In the genomic region with DNA sequence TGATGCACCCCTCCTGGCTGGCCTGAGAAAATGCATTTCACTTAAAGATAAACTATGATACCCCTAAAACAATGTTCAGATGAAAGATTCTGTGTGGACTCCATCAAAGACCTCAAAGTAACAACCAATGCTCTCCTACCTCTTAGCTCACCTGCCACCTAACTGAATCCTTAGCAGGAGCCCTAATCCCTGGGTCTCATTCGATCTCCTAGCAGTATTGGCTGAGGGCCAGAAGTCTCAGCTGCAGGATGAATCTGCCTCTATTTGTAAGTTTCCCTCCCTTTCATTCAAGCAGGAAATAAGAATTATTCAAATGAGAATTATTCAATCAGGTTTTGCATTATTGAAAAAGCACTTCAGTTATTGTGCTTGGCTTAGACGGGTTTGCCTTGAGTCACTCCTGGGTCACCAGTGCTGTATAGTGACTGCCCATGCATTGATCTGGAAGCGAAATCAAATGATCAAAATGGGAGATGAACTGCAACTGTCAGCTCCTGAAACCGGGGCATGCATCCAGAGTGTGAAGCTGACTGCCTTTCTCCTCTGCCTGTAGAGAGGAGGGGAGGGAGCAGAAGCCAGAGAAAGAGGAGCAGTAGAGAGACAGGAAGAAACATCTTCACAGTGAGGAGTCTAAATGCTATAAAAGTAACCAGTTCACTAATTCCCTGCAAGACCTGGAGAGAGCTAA, we compare ENCODE assay signal across 16 mouse cellular contexts.
DNase-seq lines count a peak whose midpoint lies in the region; ATAC-seq and TF ChIP-seq lines count a peak whose summit lies in the region.
"Had no signal": no experiment of that assay in that cellular context is flagged by ENCODE, and none has a peak within 500 bp of the region (broad histone marks: within the 10 kb centered on the region; RNA-seq: fewer than 3 reads in every experiment).

No protein-coding gene starts in this region.

- WGBS in hindbrain, postnatal 0 days, result 20% methylated on average over 4 of the region's 4 CpGs

- intact Hi-C loops in gastrocnemius, adult 2 months (cut with DNase I), result no loop called here

- no peaks in the 10 kb centered on the region for H3K27me3 ChIP-seq in hindbrain, postnatal 0 days (ENCODE audit: insufficient read depth, low read length)

- peak; percentile 44; the same call in 1 of the 2 replicates for ATAC-seq in hindbrain, postnatal 0 days

- no peak for TF ChIP-seq CTCF in hindbrain, postnatal 0 days (IDR thresholded peaks at IDR 0.05; ENCODE audit: low read depth)
- no peak for TF ChIP-seq CTCF in gastrocnemius, adult 2 months (IDR thresholded peaks at IDR 0.05)

- peak overlapping the region; percentile 23 for H3K27ac ChIP-seq in hindbrain, postnatal 0 days
- no peak overlapping the region for H3K27ac ChIP-seq in gastrocnemius, adult 2 months
- H3K27ac ChIP-seq: limb, embryonic 10.5 days; liver, embryonic 14.5 days had no signal

- H3K4me3 ChIP-seq in hindbrain, postnatal 0 days (ENCODE audit: low read length), result no peak overlapping the region
- H3K4me3 ChIP-seq in gastrocnemius, adult 2 months, result no peak overlapping the region
- H3K4me3 ChIP-seq: limb, embryonic 10.5 days; myocyte had no signal

- no peaks in the 10 kb centered on the region for H3K36me3 ChIP-seq in hindbrain, postnatal 0 days (ENCODE audit: insufficient read depth, low read length)
- H3K36me3 ChIP-seq: limb, embryonic 10.5 days had no signal

- no peaks in the 10 kb centered on the region for H3K9me3 ChIP-seq in hindbrain, postnatal 0 days (ENCODE audit: low read length)
- H3K9me3 ChIP-seq: limb, embryonic 10.5 days had no signal

- no peak overlapping the region for H3K9ac ChIP-seq in hindbrain, postnatal 0 days (replicated peaks; ENCODE audit: low read length)
- H3K9ac ChIP-seq: liver, embryonic 14.5 days had no signal

- DNase-seq in cerebellum, adult 11 months, result peak; percentile 14
- DNase-seq in cerebellum, adult 9-11 months, result no peak
- peak; percentile 26 for DNase-seq in retina, postnatal 1 day
- no peak for DNase-seq in retina, embryonic 14.5 days (ENCODE audit: low spot score)
- DNase-seq in hindbrain, postnatal 0 days (ENCODE audit: low spot score), result peak; percentile 63
- DNase-seq in gastrocnemius, adult 2 months, result no peak
- DNase-seq in adrenal gland, postnatal 4 days (ENCODE audit: low spot score in 2 of 2), result no peak
- no peak for DNase-seq in urinary bladder, postnatal 4 days (ENCODE audit: low spot score in 2 of 2)
- DNase-seq: adrenal gland, postnatal 25 days; heart, postnatal 36 days; kidney, adult 2 months; lung, postnatal 4 days; thymus, adult 18-20 months had no signal

- H3K4me2 ChIP-seq in hindbrain, postnatal 0 days (ENCODE audit: low read depth, low read length), result no peak overlapping the region

- peaks cover 3% of the 10 kb centered on the region; the same call in 1 of the 2 replicates for H3K4me1 ChIP-seq in hindbrain, postnatal 0 days (ENCODE audit: insufficient read depth, low read length)

Comparison
In these comparisons a context has a peak if more than half of its experiments do, and no peak if none do; other contexts are left out.
1. DNase-seq: peak in cerebellum, adult 11 months (single experiment), retina, postnatal 1 day (single experiment) and hindbrain, postnatal 0 days (single experiment); none in cerebellum, adult 9-11 months (single experiment), retina, embryonic 14.5 days (single experiment), gastrocnemius, adult 2 months (single experiment), adrenal gland, postnatal 4 days (0 of 2) and urinary bladder, postnatal 4 days (0 of 2).